Mouse (Mus musculus) cerebellum, postnatal 4 days (tissue): Measurements from ENCODE around the gene Zbtb20.

Source experiments
- DNase-seq, 2 experiments: peaks; one replicate each; pipeline ENCODE4 v3.0.0; 2022; ENCODE audit warnings: low spot score in 2 of 2, mixed read lengths in 1 of 2

Gene Zbtb20

DNA sequence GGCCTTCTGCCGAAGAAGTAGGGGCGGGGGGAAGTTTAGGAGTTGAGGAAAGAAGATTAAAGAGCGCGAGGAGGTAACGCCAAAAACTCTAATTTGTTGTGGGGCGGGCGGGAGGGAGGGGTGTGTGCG lies at the start of gene Zbtb20:
Gene Zbtb20 (plus strand): TSS at position 30 of the 129 bp plus-strand sequence.
- DNase-seq, result no peak

DNA sequence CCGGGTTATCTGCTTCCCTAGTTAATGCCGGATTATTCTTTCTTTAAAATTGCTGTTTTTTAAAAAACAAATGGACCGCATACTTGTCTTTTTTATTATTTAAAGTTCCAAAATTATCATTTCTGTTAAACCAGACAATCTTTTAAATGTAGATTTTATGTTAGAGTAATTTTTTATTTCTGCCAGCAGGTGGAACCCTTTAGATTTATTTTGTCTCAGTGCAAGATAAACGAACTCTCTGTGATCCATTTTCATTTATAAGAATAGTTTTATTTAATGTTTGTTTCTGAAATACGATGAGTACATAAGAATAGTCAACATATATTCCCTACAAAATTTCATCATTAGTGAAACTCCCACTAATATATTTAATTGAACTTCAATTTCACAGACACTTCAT lies 39.7 kb upstream of the Zbtb20 start:
- no peak for DNase-seq

GRCm38 (mm10) chr16:42836404-42837120 lies 39.1 kb upstream of the Zbtb20 start:
- DNase-seq, result no peak

- DNase-seq, result no peak
Measured at GRCm38 (mm10) chr16:42838226-42838625, 37.5 kb upstream of the Zbtb20 start.

GRCm38 (mm10) chr16:42857564-42858183 lies 18.0 kb upstream of the Zbtb20 start:
- DNase-seq, result no peak

DNA sequence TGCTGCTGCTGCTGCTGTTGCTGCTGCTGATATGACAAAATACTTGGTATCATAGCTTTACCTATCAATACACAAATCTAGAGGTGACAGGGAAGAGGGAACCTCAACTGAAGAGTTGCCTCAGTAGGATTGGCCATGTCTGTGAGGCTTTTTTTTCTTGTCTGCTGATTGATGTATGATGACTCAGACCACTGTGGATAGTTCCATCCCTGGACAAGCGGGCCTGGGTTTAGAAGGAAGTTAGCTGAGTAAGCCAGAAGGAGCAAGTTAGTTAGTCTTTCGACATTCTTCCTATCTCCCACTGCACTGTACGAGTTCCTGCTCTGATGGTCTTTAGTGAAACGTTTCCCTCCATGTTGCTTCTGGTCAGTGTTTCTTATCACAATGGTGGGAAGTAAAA lies 16.4 kb upstream of the Zbtb20 start:
- no peak for DNase-seq

GRCm38 (mm10) chr16:42863231-42863630 lies 12.4 kb upstream of the Zbtb20 start:
- no peak for DNase-seq

GRCm38 (mm10) chr16:42866061-42866460 lies 9.6 kb upstream of the Zbtb20 start:
- no peak for DNase-seq

- no peak for DNase-seq
Measured at GRCm38 (mm10) chr16:42872101-42872500, 3.6 kb upstream of the Zbtb20 start.

DNA sequence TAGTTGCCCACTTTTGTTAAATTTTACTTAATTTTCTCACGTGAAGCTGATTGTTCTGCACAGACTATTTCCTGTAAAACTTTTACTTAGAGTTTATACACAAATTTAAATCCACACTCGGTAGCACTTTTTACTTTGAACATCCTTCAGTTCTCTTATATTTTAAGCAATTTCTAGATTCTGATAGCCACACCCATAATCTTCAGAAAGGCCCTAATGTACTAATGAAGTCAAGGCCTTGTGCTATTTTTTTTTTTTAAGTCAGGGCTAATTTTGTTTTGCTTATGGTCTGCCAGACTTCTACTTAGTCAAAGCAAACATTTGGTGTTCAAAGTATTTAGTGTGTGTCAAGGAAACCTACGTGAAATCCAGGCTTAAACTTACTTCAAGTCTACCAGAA lies 1.7 kb upstream of the Zbtb20 start:
- no peak for DNase-seq

GRCm38 (mm10) chr16:42874456-42874855 lies 1.2 kb upstream of the Zbtb20 start:
- DNase-seq, result peak in 1 of 2 experiments; percentile 5

- DNase-seq, result peak; percentile 96 to 98
Measured at GRCm38 (mm10) chr16:42874910-42875851, 500 bp upstream of the Zbtb20 start.

- DNase-seq, result peak; percentile 34 to 75
Measured at GRCm38 (mm10) chr16:42876021-42877000, 630 bp downstream of the Zbtb20 start.

- DNase-seq, result no peak
Measured at GRCm38 (mm10) chr16:42880046-42880445, 4.4 kb downstream of the Zbtb20 start.

- DNase-seq, result no peak
Measured at GRCm38 (mm10) chr16:42885538-42885937, 9.9 kb downstream of the Zbtb20 start.

DNA sequence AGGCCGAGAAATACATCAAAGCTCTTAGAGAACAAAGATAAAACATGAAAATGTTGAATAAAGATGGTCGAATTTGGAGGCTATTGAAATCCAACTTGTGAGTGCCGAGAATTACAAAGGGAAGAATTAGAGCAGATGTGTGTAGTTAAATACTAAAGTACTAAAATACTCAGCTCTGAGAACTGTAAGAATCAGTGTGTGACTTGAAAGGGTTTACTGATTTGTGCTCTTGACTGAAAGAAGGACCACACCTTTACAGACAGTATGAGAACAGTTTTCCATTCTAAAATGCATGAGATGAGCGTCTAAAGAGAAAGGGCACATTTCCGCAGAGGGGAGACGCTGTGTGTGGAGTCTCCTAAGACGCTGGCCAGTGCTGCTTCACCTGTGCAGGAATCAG lies 10.3 kb downstream of the Zbtb20 start:
- no peak for DNase-seq

DNA sequence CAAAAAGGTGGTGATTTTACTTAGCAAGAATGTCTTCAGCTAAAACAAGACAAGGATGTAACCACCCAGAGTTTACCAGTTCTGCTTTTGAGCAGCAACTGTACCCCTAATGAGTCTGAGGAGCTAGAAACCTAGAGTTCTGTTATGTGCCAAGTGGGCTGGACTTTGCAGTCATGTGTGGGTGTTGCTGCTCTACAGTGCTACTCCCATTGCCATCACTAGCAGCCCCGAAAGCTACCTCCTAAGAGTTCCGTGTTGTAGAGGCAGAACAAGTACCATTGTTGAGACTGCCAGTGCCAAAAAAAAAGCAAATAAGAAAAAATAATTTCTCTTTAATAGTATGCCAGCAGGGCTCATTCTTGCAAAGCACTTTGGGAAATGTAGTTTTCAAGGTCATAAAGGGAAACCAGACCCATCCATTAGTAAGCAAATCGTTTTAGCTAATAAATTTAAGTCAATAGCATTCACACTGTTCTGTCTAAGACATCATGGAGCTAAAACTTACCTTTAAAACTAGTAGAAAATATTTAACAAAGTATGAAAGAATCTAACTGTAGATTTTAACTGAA lies 21.5 kb downstream of the Zbtb20 start:
- no peak for DNase-seq

GRCm38 (mm10) chr16:42900328-42900727 lies 24.6 kb downstream of the Zbtb20 start:
- no peak for DNase-seq

GRCm38 (mm10) chr16:42907283-42907701 lies 31.6 kb downstream of the Zbtb20 start:
- DNase-seq, result no peak

DNA sequence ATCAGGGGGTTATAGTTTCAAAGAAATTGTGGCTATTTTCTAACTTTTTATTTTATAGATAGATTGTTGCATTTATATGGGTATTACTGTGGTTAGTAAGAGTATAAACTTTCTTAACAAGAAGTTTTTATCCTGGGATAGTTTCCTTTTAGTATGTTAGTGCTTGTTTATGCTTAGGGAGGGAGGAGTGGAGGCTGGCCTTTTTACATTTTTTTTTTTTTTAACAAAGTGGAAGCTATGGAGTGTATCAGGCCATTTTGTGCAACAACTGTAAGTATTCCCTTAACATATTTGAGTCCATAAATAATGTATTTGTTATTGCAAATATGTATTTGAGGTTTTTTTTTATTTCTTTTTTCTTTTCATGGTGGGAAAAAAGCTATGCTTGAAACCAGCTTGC lies 32.7 kb downstream of the Zbtb20 start:
- DNase-seq, result no peak

DNA sequence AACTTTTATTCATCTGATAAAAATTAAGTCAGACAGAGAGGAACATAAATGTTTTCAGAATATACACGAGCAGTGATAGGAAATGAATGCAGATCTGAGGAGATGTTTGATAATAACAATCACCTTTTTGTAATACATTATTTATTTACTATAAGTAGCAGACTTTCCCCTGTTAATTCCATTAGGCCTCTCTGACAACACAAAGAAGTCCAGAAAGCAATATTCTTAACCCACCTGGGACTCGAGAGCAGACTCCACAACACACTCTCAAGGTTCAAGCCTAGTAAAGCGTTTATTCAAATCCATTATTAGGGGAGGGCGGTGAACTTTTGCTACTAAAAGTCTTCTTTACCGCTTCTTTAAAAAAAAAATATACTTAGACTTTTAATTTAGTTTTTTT lies 33.2 kb downstream of the Zbtb20 start:
- DNase-seq, result no peak
